Mouse (Mus musculus): ENCODE measurements around the gene Dyrk1a. TPM values are rescaled to one million over a fixed set of nuclear protein-coding genes. Genes with fewer than 3 reads are reported as not detected.
A peak's percentile ranks its signal among the peaks of the same experiment; 100 is the strongest.

The Dyrk1a gene
- polyA plus RNA-seq, 1 experiment = 20.7 TPM

GRCm38 (mm10) chr16:94743853-94744501 lies 174.2 kb downstream of the Dyrk1a start:
- no peak for TF ChIP-seq USF1 (IDR thresholded peaks at IDR 0.05; ENCODE audit: low read depth)
- no peak for TF ChIP-seq POLR2A (IDR thresholded peaks at IDR 0.05; ENCODE audit: insufficient read length, low read depth)
- no peak for TF ChIP-seq MYOG (IDR thresholded peaks at IDR 0.05; ENCODE audit: control insufficient read depth in 1 of 3, insufficient read depth in 1 of 3, insufficient read length in 2 of 3, low read depth in 2 of 3)
- no peak for TF ChIP-seq TCF3 (IDR thresholded peaks at IDR 0.05; ENCODE audit: insufficient read length, low read depth)
- TF ChIP-seq POLR2AphosphoS2 (IDR thresholded peaks at IDR 0.05; ENCODE audit: insufficient read length, low read depth) = no peak
- TF ChIP-seq TCF12 (IDR thresholded peaks at IDR 0.05; ENCODE audit: insufficient read depth, poor library complexity, severe bottlenecking) = no peak
- no peak for TF ChIP-seq CEBPB (IDR thresholded peaks at IDR 0.05; ENCODE audit: insufficient read depth, poor library complexity, severe bottlenecking)
- no peak for TF ChIP-seq REST (IDR thresholded peaks at IDR 0.05; ENCODE audit: insufficient read depth, insufficient read length)
- TF ChIP-seq E2F4 (IDR thresholded peaks at IDR 0.05; ENCODE audit: insufficient read depth) = no peak
- TF ChIP-seq MYOD1 (IDR thresholded peaks at IDR 0.05; ENCODE audit: control insufficient read depth in 1 of 3, insufficient read length in 2 of 3, low read depth in 2 of 3) = no peak
- no peak for TF ChIP-seq SRF (IDR thresholded peaks at IDR 0.05; ENCODE audit: control insufficient read depth, insufficient read length, low read depth)
- TF ChIP-seq MAX (IDR thresholded peaks at IDR 0.05; ENCODE audit: low read depth) = no peak
- H3K79me2 ChIP-seq (ENCODE audit: control insufficient read depth, insufficient read depth) = no peaks in the 10 kb centered on the region
- H3K27me3 ChIP-seq (ENCODE audit: control insufficient read depth, insufficient read depth, insufficient read length) = peaks cover 17% of the 10 kb centered on the region
- no peaks in the 10 kb centered on the region for H3K36me3 ChIP-seq (ENCODE audit: control insufficient read depth, insufficient read depth)
- no peak overlapping the region for H3K4me3 ChIP-seq
- H3ac ChIP-seq (ENCODE audit: control insufficient read depth, insufficient read length) = no peak overlapping the region
- peak overlapping the region; percentile 59 for H3K4me2 ChIP-seq (ENCODE audit: low read depth)

- Histone ChIP-seq H3K27me3 (ENCODE audit: control insufficient read depth, insufficient read depth, insufficient read length) (peaks cover 20% of the 10 kb centered on the region), H3K36me3 (ENCODE audit: control insufficient read depth, insufficient read depth) (no peaks in the 10 kb centered on the region), H3K4me2 (ENCODE audit: low read depth) (no peak overlapping the region), H3ac (ENCODE audit: control insufficient read depth, insufficient read length) (no peak overlapping the region), H3K79me2 (ENCODE audit: control insufficient read depth, insufficient read depth) (no peaks in the 10 kb centered on the region), H3K4me3 (no peak overlapping the region)
- TF ChIP-seq CEBPB (IDR thresholded peaks at IDR 0.05; ENCODE audit: insufficient read depth, poor library complexity, severe bottlenecking) = no peak
- no peak for TF ChIP-seq MAX (IDR thresholded peaks at IDR 0.05; ENCODE audit: low read depth)
- TF ChIP-seq POLR2AphosphoS2 (IDR thresholded peaks at IDR 0.05; ENCODE audit: insufficient read length, low read depth) = no peak
- no peak for TF ChIP-seq REST (IDR thresholded peaks at IDR 0.05; ENCODE audit: insufficient read depth, insufficient read length)
- no peak for TF ChIP-seq E2F4 (IDR thresholded peaks at IDR 0.05; ENCODE audit: insufficient read depth)
- no peak for TF ChIP-seq SRF (IDR thresholded peaks at IDR 0.05; ENCODE audit: control insufficient read depth, insufficient read length, low read depth)
- no peak for TF ChIP-seq TCF3 (IDR thresholded peaks at IDR 0.05; ENCODE audit: insufficient read length, low read depth)
- TF ChIP-seq MYOD1 (IDR thresholded peaks at IDR 0.05; ENCODE audit: control insufficient read depth in 1 of 3, insufficient read length in 2 of 3, low read depth in 2 of 3) = no peak
- no peak for TF ChIP-seq MYOG (IDR thresholded peaks at IDR 0.05; ENCODE audit: control insufficient read depth in 1 of 3, insufficient read depth in 1 of 3, insufficient read length in 2 of 3, low read depth in 2 of 3)
- TF ChIP-seq POLR2A (IDR thresholded peaks at IDR 0.05; ENCODE audit: insufficient read length, low read depth) = no peak
- TF ChIP-seq TCF12 (IDR thresholded peaks at IDR 0.05; ENCODE audit: insufficient read depth, poor library complexity, severe bottlenecking) = no peak
- no peak for TF ChIP-seq USF1 (IDR thresholded peaks at IDR 0.05; ENCODE audit: low read depth)
These were observed 175.2 kb downstream of the Dyrk1a start for GRCm38 (mm10) chr16:94745016-94745415.

Other genes starting within 250 kb of the Dyrk1a start
- gene Ripply3, start 241.6 kb upstream of the Dyrk1a start, polyA plus RNA-seq (2012; fragmentation: generic; extraction: Trizol) = 0.08 TPM
- gene Ttc3, start 199.4 kb upstream of the Dyrk1a start, polyA plus RNA-seq (2012; fragmentation: generic; extraction: Trizol) = 25.0 TPM
- 63.2 TPM for gene Pigp, start 198.2 kb upstream of the Dyrk1a start, polyA plus RNA-seq (2012; fragmentation: generic; extraction: Trizol)
- 58.3 TPM for gene Vps26c, start 43.2 kb upstream of the Dyrk1a start, polyA plus RNA-seq (2012; fragmentation: generic; extraction: Trizol)